Mouse (Mus musculus) CD8-positive naive resting alpha-beta T cell, adult 57 days (primary cell): ENCODE measurements around the gene Psmb11. TPM values are rescaled to one million over a fixed set of nuclear protein-coding genes. Genes with fewer than 3 reads are reported as not detected.

Source experiments
- total RNA-seq: library from RNA; stranded (reverse); gene quantifications from one replicate; pipeline ENCODE4 v1.2.4, GENCODE M21; 2023

The Psmb11 gene
- total RNA-seq = not detected

GRCm38 (mm10) chr14:54621133-54621532, at the start of gene Psmb11:
TSS of gene Psmb11 (plus strand) at chr14:54621433.

GRCm38 (mm10) chr14:54577089-54577982, 43.9 kb upstream of the Psmb11 start, which contains the start of gene Ajuba:
TSS of gene Ajuba (minus strand) at chr14:54577558.

GRCm38 (mm10) chr14:54605752-54606321, 15.4 kb upstream of the Psmb11 start, which contains the start of gene 4931414P19Rik:
TSS of gene 4931414P19Rik (minus strand) at chr14:54605993.

GRCm38 (mm10) chr14:54617897-54618365, 3.3 kb upstream of the Psmb11 start, which contains the start of gene Psmb5:
TSS of gene Psmb5 (minus strand) at chr14:54618022.

GRCm38 (mm10) chr14:54640946-54641304, 19.7 kb downstream of the Psmb11 start, which contains the start of gene Gm17606:
TSS of gene Gm17606 (plus strand) at chr14:54640952.

GRCm38 (mm10) chr14:54641305-54641969, 20.2 kb downstream of the Psmb11 start, which contains the start of gene Cdh24:
TSS of gene Cdh24 (minus strand) at chr14:54641364.

Other genes starting within 250 kb of the Psmb11 start
- 2.6 TPM for gene Slc7a7, start 203.7 kb upstream of the Psmb11 start, total RNA-seq
- gene Mrpl52, start 194.5 kb upstream of the Psmb11 start, total RNA-seq = 73.4 TPM
- not detected for gene Mmp14, start 189.8 kb upstream of the Psmb11 start, total RNA-seq
- 100 TPM for gene Lrp10, start 157.3 kb upstream of the Psmb11 start, total RNA-seq
- gene Rem2, start 145.3 kb upstream of the Psmb11 start, total RNA-seq = 0.89 TPM
- gene Prmt5, start 103.9 kb upstream of the Psmb11 start, total RNA-seq = 33.1 TPM
- 15.8 TPM for gene Haus4, start 66.8 kb upstream of the Psmb11 start, total RNA-seq
- 0.43 TPM for gene Ajuba, start 43.9 kb upstream of the Psmb11 start, total RNA-seq
- gene 4931414P19Rik, start 15.4 kb upstream of the Psmb11 start, total RNA-seq = 9.3 TPM
- gene Psmb5, start 3.4 kb upstream of the Psmb11 start, total RNA-seq = 44.6 TPM
- gene Gm17606, start 19.5 kb downstream of the Psmb11 start, total RNA-seq = not detected
- 6.2 TPM for gene Cdh24, start 19.9 kb downstream of the Psmb11 start, total RNA-seq
- 29.9 TPM for gene 1700123O20Rik, start 64.8 kb downstream of the Psmb11 start, total RNA-seq
- gene Acin1, start 65.5 kb downstream of the Psmb11 start, total RNA-seq = 537 TPM
- gene Gm29776, start 77.4 kb downstream of the Psmb11 start, total RNA-seq = not detected
- gene Cebpe, start 90.7 kb downstream of the Psmb11 start, total RNA-seq = 0.55 TPM
- 0.43 TPM for gene Slc7a8, start 160.5 kb downstream of the Psmb11 start, total RNA-seq
- gene Rnf212b, start 192.7 kb downstream of the Psmb11 start, total RNA-seq = not detected
- 6.8 TPM for gene Homez, start 249.5 kb downstream of the Psmb11 start, total RNA-seq